ENCODE assay signal across 15 mouse cellular contexts in the genomic region with DNA sequence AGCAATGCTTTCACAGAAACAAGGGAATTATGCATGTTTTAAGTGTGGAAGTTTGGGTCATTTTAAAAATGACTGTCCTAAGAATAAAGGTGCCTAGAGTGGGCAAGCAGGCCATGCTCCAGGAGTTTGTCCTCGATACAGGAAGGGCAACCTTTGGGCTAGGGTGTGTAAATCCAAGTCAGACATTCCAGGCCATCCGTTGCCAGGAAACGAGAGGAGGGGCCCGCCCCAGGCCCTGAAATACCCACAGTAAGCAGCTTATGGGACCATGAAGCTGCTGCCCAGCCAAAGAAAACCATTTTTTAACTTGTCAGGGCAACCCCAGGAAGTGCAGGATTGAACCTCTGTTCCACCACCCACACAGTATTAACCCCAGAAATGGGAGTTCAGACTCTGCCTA. TPM values are rescaled to one million over a fixed set of nuclear protein-coding genes. Genes with fewer than 3 reads are reported as not detected.
"Had no signal": no experiment of that assay in that cellular context is flagged by ENCODE, and none has a peak within 500 bp of the region (broad histone marks: within the 10 kb centered on the region; RNA-seq: fewer than 3 reads in every experiment).

No protein-coding gene starts in this region.

RNA-seq across cellular contexts. Expression of a gene that starts 7.7 kb away (rescaled TPM):
- total RNA-seq: layer of hippocampus, adult 2 months; layer of hippocampus, postnatal 10 days; left cerebral cortex, postnatal 36 days; neutrophil, adult 5-6 weeks had no signal
- polyA plus RNA-seq: intestine, postnatal 0 days; kidney, postnatal 0 days; limb, embryonic 12.5 days; liver, embryonic 13.5 days; liver, postnatal 0 days; lung, embryonic 15.5 days; macrophage; midbrain, embryonic 14.5 days; myocyte; neural tube, embryonic 12.5 days; stomach, postnatal 0 days had no signal

RNA-seq across cellular contexts. Expression of a gene that starts 42.2 kb away (rescaled TPM):
- total RNA-seq: layer of hippocampus, adult 2 months; layer of hippocampus, postnatal 10 days; left cerebral cortex, postnatal 36 days; neutrophil, adult 5-6 weeks had no signal
- polyA plus RNA-seq: intestine, postnatal 0 days; kidney, postnatal 0 days; limb, embryonic 12.5 days; liver, embryonic 13.5 days; liver, postnatal 0 days; lung, embryonic 15.5 days; macrophage; midbrain, embryonic 14.5 days; myocyte; neural tube, embryonic 12.5 days; stomach, postnatal 0 days had no signal

RNA-seq across cellular contexts. Expression of a gene that starts 51.1 kb away (rescaled TPM):
- total RNA-seq: layer of hippocampus, adult 2 months; layer of hippocampus, postnatal 10 days; left cerebral cortex, postnatal 36 days; neutrophil, adult 5-6 weeks had no signal
- polyA plus RNA-seq: intestine, postnatal 0 days; kidney, postnatal 0 days; limb, embryonic 12.5 days; liver, embryonic 13.5 days; liver, postnatal 0 days; lung, embryonic 15.5 days; macrophage; midbrain, embryonic 14.5 days; myocyte; neural tube, embryonic 12.5 days; stomach, postnatal 0 days had no signal

RNA-seq across cellular contexts. Expression of a gene that starts 56.9 kb away (rescaled TPM):
- total RNA-seq: layer of hippocampus, adult 2 months; layer of hippocampus, postnatal 10 days; left cerebral cortex, postnatal 36 days; neutrophil, adult 5-6 weeks had no signal
- polyA plus RNA-seq: intestine, postnatal 0 days; kidney, postnatal 0 days; limb, embryonic 12.5 days; liver, embryonic 13.5 days; liver, postnatal 0 days; lung, embryonic 15.5 days; macrophage; midbrain, embryonic 14.5 days; myocyte; neural tube, embryonic 12.5 days; stomach, postnatal 0 days had no signal
